Mouse (Mus musculus): ENCODE measurements around the gene Ophn1.

GRCm38 (mm10) chrX:98937555-98938294 is 46.9 kb upstream of the Ophn1 start:
- peak; percentile 81 for TF ChIP-seq CTCF (IDR thresholded peaks at IDR 0.05; ENCODE audit: control insufficient read depth, insufficient read depth, low read length)
- TF ChIP-seq POLR2A (IDR thresholded peaks at IDR 0.05; ENCODE audit: borderline replicate concordance, control insufficient read depth, low read depth, low read length) = peak; percentile 25; the same call in 1 of the 2 replicates
